Mouse (Mus musculus) layer of hippocampus, adult 9-10 months (tissue): Measurements from ENCODE around the gene Olfr10.

ENCODE experiments used
- DNase-seq: peaks from one replicate; pipeline ENCODE4 v3.0.0; 2022; ENCODE audit warnings: low spot score

The Olfr10 gene

DNA sequence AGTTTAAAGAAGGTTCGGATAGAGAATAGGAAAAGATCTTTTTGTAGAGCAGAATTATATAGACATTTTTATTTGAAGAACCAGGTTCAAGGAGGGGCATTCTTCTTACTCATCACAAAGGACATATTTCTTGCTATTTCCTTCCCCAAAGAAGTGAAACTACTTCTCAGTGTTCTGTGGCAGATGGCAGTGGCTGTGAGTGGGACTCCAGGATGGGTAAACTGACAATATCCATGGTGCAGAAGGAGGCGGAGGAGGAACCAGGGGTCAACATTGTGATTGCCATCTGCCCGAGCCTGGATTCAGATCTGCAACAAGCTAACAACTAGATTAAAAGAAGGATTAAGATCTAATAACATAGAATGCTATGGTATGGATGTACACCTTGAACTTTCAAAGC, 22.2 kb downstream of the Olfr10 start:
- no peak for DNase-seq

DNA sequence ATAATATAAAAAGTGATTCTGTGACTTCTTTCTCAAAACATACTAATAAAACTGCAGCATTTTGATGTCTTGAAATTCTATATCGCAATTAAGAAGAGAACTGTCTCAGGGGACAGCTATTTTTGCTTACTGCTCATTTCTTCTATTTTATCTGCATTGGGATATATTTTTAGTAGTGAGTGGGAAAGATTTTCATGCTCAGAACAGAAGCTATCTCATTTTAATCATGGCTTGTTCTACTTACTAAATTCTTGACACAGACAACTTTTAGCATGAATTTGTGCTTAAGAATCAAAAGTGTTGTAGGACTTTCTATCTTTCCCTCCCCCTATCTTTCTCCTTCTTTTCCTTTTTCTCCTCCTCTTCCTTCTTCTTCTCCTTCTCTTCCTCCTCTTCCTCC, 25.1 kb downstream of the Olfr10 start:
- DNase-seq, result no peak

DNA sequence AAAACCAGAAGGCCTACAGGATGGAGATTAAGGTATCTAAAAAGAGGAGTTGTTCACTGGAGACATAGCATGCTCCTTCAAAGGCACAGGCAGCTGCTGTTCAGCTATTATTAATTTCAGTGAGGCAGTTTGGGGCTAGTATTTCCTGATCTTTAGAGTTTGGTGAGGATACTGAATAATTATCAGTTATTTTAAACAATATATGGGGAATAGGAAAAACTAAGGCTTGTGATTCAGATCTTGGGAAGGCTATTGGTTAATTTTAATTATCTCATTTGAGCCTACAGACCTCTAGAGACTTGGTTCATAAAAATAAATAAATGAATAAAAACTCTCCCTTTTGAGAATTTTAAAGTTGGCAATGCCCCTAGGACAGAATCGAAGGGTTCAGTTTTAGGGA, 30.3 kb downstream of the Olfr10 start, which contains the start of gene Olfr1390:
TSS of gene Olfr1390 (plus strand) at position 301 of the 400 bp plus-strand sequence.
- no peak for DNase-seq

DNA sequence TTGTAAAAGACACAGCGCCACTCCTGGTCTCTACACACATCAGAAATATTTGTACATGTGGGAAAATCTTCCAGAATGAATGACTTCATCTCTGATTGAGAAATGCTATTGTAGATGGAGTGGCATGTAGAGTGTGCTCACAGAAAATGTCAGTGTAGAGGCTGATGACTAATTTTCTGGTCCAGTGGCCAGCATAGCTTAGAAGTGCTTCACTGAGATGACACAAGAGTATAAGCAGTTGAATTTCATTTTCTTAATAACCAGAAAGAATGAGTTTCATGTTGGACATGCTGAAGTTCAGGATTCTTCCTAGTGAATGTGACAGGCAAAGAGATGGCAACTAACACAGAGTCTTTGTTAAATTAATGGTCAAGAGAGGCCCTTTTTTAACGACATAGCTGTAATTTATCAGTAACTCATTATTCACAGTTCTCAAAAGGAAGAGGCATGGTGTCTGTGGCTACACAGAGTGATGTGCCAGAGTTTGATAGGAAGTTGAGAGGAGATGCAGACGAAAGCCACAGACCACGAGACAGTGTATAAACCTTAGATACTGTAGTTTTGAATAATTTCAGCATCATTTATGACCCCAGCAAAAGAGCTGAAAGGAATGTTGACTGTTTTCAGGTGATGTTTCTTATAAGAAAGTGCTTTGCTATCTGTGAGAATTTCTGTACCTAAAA, 32.8 kb downstream of the Olfr10 start:
- no peak for DNase-seq
